Mouse (Mus musculus): ENCODE data around the gene Spock1. TPM values are rescaled to one million over a fixed set of nuclear protein-coding genes. Genes with fewer than 3 reads are reported as not detected.

Spock1 gene
- polyA plus RNA-seq, 1 experiment from 2014 or later = 111 TPM

- no peak overlapping the region for H3K9ac ChIP-seq (replicated peaks)
- no peak for ATAC-seq (ENCODE audit: low FRiP score)
- H3K9me3 ChIP-seq (replicated peaks) = no peaks in the 10 kb centered on the region
- no peaks in the 10 kb centered on the region for H3K36me3 ChIP-seq
- no peak overlapping the region for H3K4me3 ChIP-seq (replicated peaks)
- H3K4me2 ChIP-seq = no peak overlapping the region
- H3K27me3 ChIP-seq (replicated peaks) = no peaks in the 10 kb centered on the region
- no peaks in the 10 kb centered on the region for H3K4me1 ChIP-seq
- 83% methylated on average over 7 of the region's 7 CpGs for WGBS
- H3K27ac ChIP-seq (replicated peaks) = no peak overlapping the region
Observed at GRCm38 (mm10) chr13:57402386-57402785, 505.7 kb downstream of the Spock1 start.

- Histone ChIP-seq H3K27ac (replicated peaks) (no peak overlapping the region), H3K4me3 (replicated peaks) (no peak overlapping the region), H3K9me3 (replicated peaks) (no peaks in the 10 kb centered on the region), H3K9ac (replicated peaks) (no peak overlapping the region), H3K4me2 (no peak overlapping the region), H3K27me3 (replicated peaks) (no peaks in the 10 kb centered on the region), H3K36me3 (no peaks in the 10 kb centered on the region), H3K4me1 (no peaks in the 10 kb centered on the region)
- WGBS = 89% methylated on average over 14 of the region's 14 CpGs
- ATAC-seq (ENCODE audit: low FRiP score) = no peak
Observed at GRCm38 (mm10) chr13:57372141-57372700, 535.9 kb downstream of the Spock1 start.

Other genes starting within 250 kb of the Spock1 start
- gene Klhl3, start 205.3 kb upstream of the Spock1 start, polyA plus RNA-seq (2015; fragmentation: Nextera tagmentation; extraction: Ambion mirVana) = 14.9 and 16.5 TPM in 2 replicates
- 32.5 and 41.2 TPM in 2 replicates for gene Hnrnpa0, start 220.2 kb upstream of the Spock1 start, polyA plus RNA-seq (2015; fragmentation: Nextera tagmentation; extraction: Ambion mirVana)
- 64.6 TPM in 2 replicates for gene Idnk, start 249.3 kb upstream of the Spock1 start, polyA plus RNA-seq (2015; fragmentation: Nextera tagmentation; extraction: Ambion mirVana)